Mouse (Mus musculus): Measurements from ENCODE around the gene Adad2. TPM values are rescaled to one million over a fixed set of nuclear protein-coding genes. Genes with fewer than 3 reads are reported as not detected.
A peak's percentile ranks its signal among the peaks of the same experiment; 100 is the strongest.

The Adad2 gene
- total and polyA plus RNA-seq, 3 experiments, result not detected

- TF ChIP-seq USF1 (IDR thresholded peaks at IDR 0.05; ENCODE audit: low read depth, low read length) (no peak), NRF1 (IDR thresholded peaks at IDR 0.05; ENCODE audit: insufficient read depth, low read depth, low read length, poor library complexity, severe bottlenecking) (no peak), ZKSCAN1 (IDR thresholded peaks at IDR 0.05; ENCODE audit: low read depth, low read length) (no peak)
These were observed 31.9 kb upstream of the Adad2 start (continued) for GRCm38 (mm10) chr8:119580441-119581161.

GRCm38 (mm10) chr8:119585901-119586300 is 26.6 kb upstream of the Adad2 start:
- Histone ChIP-seq H3K27ac (ENCODE audit: control insufficient read depth, low read depth, low read length) (no peak overlapping the region), H3K4me1 (ENCODE audit: control insufficient read depth in 1 of 2, insufficient read depth in 2 of 2, low read length in 2 of 2) (peaks cover 9 to 18% of the 10 kb centered on the region in 2 experiments), H3K4me3 (ENCODE audit: control insufficient read depth in 1 of 2, insufficient read depth in 1 of 2, low read depth in 2 of 2, low read length in 2 of 2) (peak overlapping the region; percentile 42 to 49), H3K9ac (ENCODE audit: control insufficient read depth, low read depth, low read length, poor library complexity, severe bottlenecking) (peak overlapping the region; percentile 67), H3K79me2 (ENCODE audit: control insufficient read depth, insufficient read depth, low read length, poor library complexity) (no peaks in the 10 kb centered on the region), H3K36me3 (ENCODE audit: control insufficient read depth in 1 of 2, insufficient read depth in 2 of 2, low read length in 2 of 2) (peaks cover 0 to 5% of the 10 kb centered on the region in 2 experiments; a peak in 2 of 4 replicates), H3K9me3 (replicated peaks; ENCODE audit: insufficient read depth, low read length) (no peaks in the 10 kb centered on the region), H3K27me3 (ENCODE audit: control insufficient read depth in 1 of 2, insufficient read depth in 2 of 2, low read length in 2 of 2) (no peaks in the 10 kb centered on the region)
- peak; percentile 41 for DNase-seq (ENCODE audit: low read depth, low spot score)
- TF ChIP-seq MAX (IDR thresholded peaks at IDR 0.05; ENCODE audit: low read length) (no peak), POLR2A (IDR thresholded peaks at IDR 0.05; ENCODE audit: control insufficient read depth in 1 of 2, insufficient read depth in 1 of 2, low read depth in 1 of 2, low read length in 2 of 2, poor library complexity in 1 of 2) (no peak), USF2 (IDR thresholded peaks at IDR 0.05; ENCODE audit: borderline replicate concordance in 1 of 2, insufficient read depth in 1 of 2, low read depth in 1 of 2, low read length in 2 of 2) (no peak), MAZ (IDR thresholded peaks at IDR 0.05; ENCODE audit: low read depth, low read length) (peak; percentile 49; the same call in 1 of the 2 replicates), POLR2AphosphoS2 (IDR thresholded peaks at IDR 0.05; ENCODE audit: low read length) (no peak), SIN3A (IDR thresholded peaks at IDR 0.05; ENCODE audit: low read length) (0 out of 2 replicates have a peak, but pooled peaks have one; percentile 18), TAL1 (IDR thresholded peaks at IDR 0.05; ENCODE audit: low read length) (no peak), CTCF (IDR thresholded peaks at IDR 0.05 in 2 of 3, conservative IDR thresholded peaks at IDR 0.05 in 1 of 3; ENCODE audit: control insufficient read depth in 1 of 3, insufficient read depth in 1 of 3, low read depth in 2 of 3, low read length in 3 of 3, poor library complexity in 1 of 3, severe bottlenecking in 1 of 3) (no peak), CHD2 (IDR thresholded peaks at IDR 0.05; ENCODE audit: low read length) (no peak), TCF12 (IDR thresholded peaks at IDR 0.05; ENCODE audit: low read depth, low read length) (no peak), ZC3H11A (IDR thresholded peaks at IDR 0.05; ENCODE audit: low read depth, low read length) (no peak)

GRCm38 (mm10) chr8:119588321-119588720 is 24.2 kb upstream of the Adad2 start:
- H3K27ac ChIP-seq (ENCODE audit: control insufficient read depth, low read depth, low read length), result no peak overlapping the region
- H3K4me1 ChIP-seq (ENCODE audit: control insufficient read depth in 1 of 2, insufficient read depth in 2 of 2, low read length in 2 of 2), result peaks cover 2 to 10% of the 10 kb centered on the region in 2 experiments; a peak in 3 of 4 replicates
- TF ChIP-seq MAX (IDR thresholded peaks at IDR 0.05; ENCODE audit: low read length), result no peak
- no peak; a peak in 1 of 6 replicates for TF ChIP-seq CTCF (IDR thresholded peaks at IDR 0.05 in 2 of 3, conservative IDR thresholded peaks at IDR 0.05 in 1 of 3; ENCODE audit: control insufficient read depth in 1 of 3, insufficient read depth in 1 of 3, low read depth in 2 of 3, low read length in 3 of 3, poor library complexity in 1 of 3, severe bottlenecking in 1 of 3)
- no peak for TF ChIP-seq TCF12 (IDR thresholded peaks at IDR 0.05; ENCODE audit: low read depth, low read length)
- TF ChIP-seq TAL1 (IDR thresholded peaks at IDR 0.05; ENCODE audit: low read length), result no peak
- TF ChIP-seq TBP (IDR thresholded peaks at IDR 0.05; ENCODE audit: low read depth, low read length), result no peak
- no peak for TF ChIP-seq USF2 (IDR thresholded peaks at IDR 0.05; ENCODE audit: borderline replicate concordance in 1 of 2, insufficient read depth in 1 of 2, low read depth in 1 of 2, low read length in 2 of 2)
- TF ChIP-seq SMC3 (IDR thresholded peaks at IDR 0.05; ENCODE audit: low read depth, low read length), result no peak
- no peak for TF ChIP-seq MYB (IDR thresholded peaks at IDR 0.05; ENCODE audit: low read depth, low read length)
- no peak for TF ChIP-seq NRF1 (IDR thresholded peaks at IDR 0.05; ENCODE audit: insufficient read depth, low read depth, low read length, poor library complexity, severe bottlenecking)
- TF ChIP-seq E2F4 (IDR thresholded peaks at IDR 0.05; ENCODE audit: borderline replicate concordance, low read depth, low read length), result no peak
- TF ChIP-seq SIN3A (IDR thresholded peaks at IDR 0.05; ENCODE audit: low read length), result no peak
- TF ChIP-seq GATA1 (IDR thresholded peaks at IDR 0.05; ENCODE audit: low read depth, low read length), result no peak

More at GRCm38 (mm10) chr8:119588321-119588720, 24.2 kb upstream of the Adad2 start:
- no peaks in the 10 kb centered on the region for H3K36me3 ChIP-seq (ENCODE audit: control insufficient read depth in 1 of 2, insufficient read depth in 2 of 2, low read length in 2 of 2)
- no peak overlapping the region for H3K4me3 ChIP-seq (ENCODE audit: control insufficient read depth in 1 of 2, insufficient read depth in 1 of 2, low read depth in 2 of 2, low read length in 2 of 2)
- H3K9me3 ChIP-seq (replicated peaks; ENCODE audit: insufficient read depth, low read length), result no peaks in the 10 kb centered on the region
- H3K9ac ChIP-seq (ENCODE audit: control insufficient read depth, low read depth, low read length, poor library complexity, severe bottlenecking), result no peak overlapping the region
- no peaks in the 10 kb centered on the region for H3K79me2 ChIP-seq (ENCODE audit: control insufficient read depth, insufficient read depth, low read length, poor library complexity)
- no peak for DNase-seq (ENCODE audit: low read depth, low spot score)
- no peaks in the 10 kb centered on the region for H3K27me3 ChIP-seq (ENCODE audit: control insufficient read depth in 1 of 2, insufficient read depth in 2 of 2, low read length in 2 of 2)

Measured in MEL (cell line).